20 mouse cellular contexts compared by ENCODE assay signal in the genomic region with DNA sequence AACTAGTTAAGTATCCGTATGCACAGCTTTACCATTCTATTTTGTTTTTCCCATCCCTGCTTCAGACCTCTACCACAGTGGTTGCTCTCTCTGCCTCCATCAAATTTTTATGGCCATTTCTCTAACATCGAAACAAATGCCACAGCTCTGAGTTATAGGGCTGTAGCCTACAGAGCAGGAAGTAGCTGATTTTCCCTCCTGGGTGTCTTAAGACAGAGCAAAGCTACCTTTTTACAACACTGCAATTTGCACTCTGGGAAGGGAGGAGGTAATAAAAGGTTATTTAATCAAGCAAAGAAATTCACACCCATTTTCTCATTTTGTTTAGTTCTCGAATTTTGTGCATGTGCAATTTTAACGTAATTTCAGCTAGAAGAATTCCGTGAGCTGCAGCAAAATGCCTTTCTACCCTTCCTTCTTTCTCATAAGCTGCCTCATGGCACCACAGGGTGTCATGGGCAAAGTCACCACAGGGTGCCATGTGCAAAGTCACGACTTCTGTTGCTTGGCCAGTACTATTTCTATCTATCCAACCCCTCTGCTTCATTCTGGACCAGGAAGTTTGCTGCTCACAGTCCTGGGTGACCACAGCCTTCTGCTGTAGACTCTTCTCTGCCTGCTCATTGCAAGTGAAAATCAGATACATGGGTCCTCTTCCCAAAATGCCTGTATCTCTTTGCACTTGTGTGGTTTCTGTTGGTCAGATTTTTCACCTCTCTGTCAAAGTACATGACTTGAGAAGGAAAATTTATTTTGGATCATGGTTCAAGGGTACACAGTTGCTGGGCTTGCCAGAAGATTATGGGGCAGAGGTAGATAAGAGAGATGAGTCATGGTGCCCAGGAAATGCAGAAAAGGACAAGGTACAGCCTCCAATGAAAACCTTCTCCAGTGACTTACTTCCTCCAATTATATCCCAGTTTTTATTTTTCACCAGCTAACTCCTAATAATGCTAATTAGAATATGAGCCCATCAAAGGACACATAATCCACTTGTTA.
DNase-seq lines count a peak whose midpoint lies in the region; ATAC-seq and TF ChIP-seq lines count a peak whose summit lies in the region.
"Had no signal": no experiment of that assay in that cellular context is flagged by ENCODE, and none has a peak within 500 bp of the region (broad histone marks: within the 10 kb centered on the region; RNA-seq: fewer than 3 reads in every experiment).

No protein-coding gene starts in this region.

- no peak overlapping the region for H3K27ac ChIP-seq in liver, adult 2 months (replicated peaks; ENCODE audit: insufficient read depth, low read depth, low read length)
- no peak overlapping the region for H3K27ac ChIP-seq in liver, postnatal 0 days (ENCODE audit: low read depth)
- peak overlapping the region; percentile 55; the same call in 1 of the 2 replicates for H3K27ac ChIP-seq in intestine, embryonic 15.5 days
- H3K27ac ChIP-seq in limb, embryonic 14.5 days (replicated peaks; ENCODE audit: low read depth, low read length) = no peak overlapping the region
- H3K27ac ChIP-seq: embryonic facial prominence, embryonic 10.5 days; forebrain, embryonic 13.5 days; heart, embryonic 13.5 days; hindbrain, embryonic 15.5 days had no signal

- no peaks in the 10 kb centered on the region for H3K9me3 ChIP-seq in liver, postnatal 0 days (ENCODE audit: low read length)
- no peaks in the 10 kb centered on the region for H3K9me3 ChIP-seq in intestine, embryonic 15.5 days
- H3K9me3 ChIP-seq in limb, embryonic 14.5 days (ENCODE audit: control insufficient read depth, low read length) = no peaks in the 10 kb centered on the region
- H3K9me3 ChIP-seq: embryonic facial prominence, embryonic 10.5 days; forebrain, embryonic 13.5 days; hindbrain, embryonic 15.5 days had no signal

- peaks cover 20% of the 10 kb centered on the region; the same call in 1 of the 2 replicates for H3K79me2 ChIP-seq in liver, adult 2 months (ENCODE audit: control insufficient read depth, insufficient read depth, low read length)

- TF ChIP-seq CTCF in liver, adult 2 months (IDR thresholded peaks at IDR 0.05; ENCODE audit: low read depth, low read length) = no peak
- no peak for TF ChIP-seq CTCF in liver, postnatal 0 days (IDR thresholded peaks at IDR 0.05; ENCODE audit: low read depth)
- TF ChIP-seq CTCF in lung, adult 2 months (IDR thresholded peaks at IDR 0.05; ENCODE audit: insufficient read depth, low read length) = no peak

- H3K4me3 ChIP-seq in liver, adult 2 months (ENCODE audit: insufficient read depth, low read depth, low read length) = no peak overlapping the region
- no peak overlapping the region for H3K4me3 ChIP-seq in liver, postnatal 0 days (ENCODE audit: low read depth, low read length)
- H3K4me3 ChIP-seq in intestine, embryonic 15.5 days (replicated peaks) = no peak overlapping the region
- H3K4me3 ChIP-seq in limb, embryonic 14.5 days (replicated peaks; ENCODE audit: low read length) = no peak overlapping the region
- H3K4me3 ChIP-seq in lung, adult 2 months (replicated peaks; ENCODE audit: extremely low read depth, low read depth, low read length) = no peak overlapping the region
- H3K4me3 ChIP-seq: embryonic facial prominence, embryonic 10.5 days; forebrain, embryonic 13.5 days; heart, embryonic 13.5 days; hindbrain, embryonic 15.5 days had no signal

- TF ChIP-seq POLR2A in liver, adult 2 months (IDR thresholded peaks at IDR 0.05; ENCODE audit: extremely low read depth, insufficient read depth, low read length) = no peak
- no peak for TF ChIP-seq POLR2A in limb, embryonic 14.5 days (IDR thresholded peaks at IDR 0.05; ENCODE audit: borderline replicate concordance, extremely low read depth, insufficient read depth, insufficient read length)
- no peak for TF ChIP-seq POLR2A in lung, adult 2 months (IDR thresholded peaks at IDR 0.05; ENCODE audit: borderline replicate concordance, extremely low read depth, low read depth, low read length)

- no peak for ATAC-seq in liver, postnatal 0 days
- ATAC-seq in intestine, embryonic 15.5 days = peak; percentile 68
- ATAC-seq in limb, embryonic 14.5 days (ENCODE audit: low FRiP score, low read depth) = peak; percentile 30; the same call in 1 of the 2 replicates
- ATAC-seq: activated CD4-positive, CD25-positive, alpha-beta regulatory T cell, adult 4 months; forebrain, embryonic 13.5 days; forebrain, postnatal 0 days; Patski had no signal

- no peak overlapping the region for H3K4me2 ChIP-seq in liver, postnatal 0 days (ENCODE audit: low read depth, low read length)
- no peak overlapping the region for H3K4me2 ChIP-seq in intestine, embryonic 15.5 days (replicated peaks)
- H3K4me2 ChIP-seq in limb, embryonic 14.5 days (replicated peaks; ENCODE audit: low read depth, low read length, severe bottlenecking) = no peak overlapping the region
- H3K4me2 ChIP-seq: forebrain, embryonic 13.5 days; heart, embryonic 13.5 days; hindbrain, embryonic 15.5 days had no signal

- H3K9ac ChIP-seq in liver, adult 2 months (ENCODE audit: low read depth, low read length) = no peak overlapping the region
- no peak overlapping the region for H3K9ac ChIP-seq in liver, postnatal 0 days (replicated peaks)
- no peak overlapping the region for H3K9ac ChIP-seq in intestine, embryonic 15.5 days
- no peak overlapping the region for H3K9ac ChIP-seq in limb, embryonic 14.5 days (ENCODE audit: low read depth, low read length, severe bottlenecking)
- H3K9ac ChIP-seq: forebrain, embryonic 13.5 days; forebrain, postnatal 0 days; heart, embryonic 13.5 days; hindbrain, embryonic 15.5 days had no signal

- WGBS in liver, adult 2 months = 95% methylated on average over 6 of the region's 6 CpGs
- 74% methylated on average over 6 of the region's 6 CpGs for WGBS in liver, postnatal 0 days (ENCODE audit: insufficient replicate concordance)
- WGBS in intestine, embryonic 15.5 days = 64% methylated on average over 6 of the region's 6 CpGs
- 30% methylated on average over 6 of the region's 6 CpGs for WGBS in limb, embryonic 14.5 days
- 88% methylated on average over 6 of the region's 6 CpGs for WGBS in lung, adult 2 months

- no peaks in the 10 kb centered on the region for H3K36me3 ChIP-seq in liver, adult 2 months (ENCODE audit: control insufficient read depth, insufficient read depth, low read length)
- H3K36me3 ChIP-seq in liver, postnatal 0 days (replicated peaks; ENCODE audit: insufficient read depth, low read length) = no peaks in the 10 kb centered on the region
- no peaks in the 10 kb centered on the region for H3K36me3 ChIP-seq in intestine, embryonic 15.5 days
- H3K36me3 ChIP-seq in limb, embryonic 14.5 days (ENCODE audit: control insufficient read depth, insufficient read depth, low read length) = no peaks in the 10 kb centered on the region
- H3K36me3 ChIP-seq: embryonic facial prominence, embryonic 10.5 days; heart, embryonic 13.5 days; hindbrain, embryonic 15.5 days had no signal

- DNase-seq in cerebellum, postnatal 25 days = peak; percentile 52 to 71
- no peak for DNase-seq in cerebellum, adult 11-12 months
- DNase-seq in liver, adult 2 months (ENCODE audit: extremely low read depth, low read depth, low spot score) = peak; percentile 63
- DNase-seq in liver, postnatal 0 days = no peak
- no peak for DNase-seq in limb, embryonic 14.5 days (ENCODE audit: low spot score)
- DNase-seq in lung, adult 2 months = no peak
- no peak for DNase-seq in urinary bladder, adult 18-20 months (ENCODE audit: low spot score in 2 of 2)
- DNase-seq: adrenal gland, adult 8-10 months; cerebellum, adult 18-20 months; forebrain, postnatal 0 days; gastrocnemius, postnatal 14 days; heart, postnatal 36 days had no signal

- H3K27me3 ChIP-seq in liver, adult 2 months (ENCODE audit: control insufficient read depth, insufficient read depth, low read length) = no peaks in the 10 kb centered on the region
- H3K27me3 ChIP-seq in liver, postnatal 0 days (ENCODE audit: insufficient read depth, low read length) = no peaks in the 10 kb centered on the region
- H3K27me3 ChIP-seq in intestine, embryonic 15.5 days (replicated peaks) = no peaks in the 10 kb centered on the region
- H3K27me3 ChIP-seq in limb, embryonic 14.5 days (ENCODE audit: control insufficient read depth, insufficient read depth, low read length) = no peaks in the 10 kb centered on the region; the same call in 1 of the 2 replicates
- H3K27me3 ChIP-seq: CH12.LX; forebrain, embryonic 13.5 days; heart, embryonic 13.5 days; hindbrain, embryonic 15.5 days; Patski had no signal

- no peak for TF ChIP-seq EP300 in liver, postnatal 0 days (IDR thresholded peaks at IDR 0.05; ENCODE audit: low read depth)

- peaks cover 7% of the 10 kb centered on the region for H3K4me1 ChIP-seq in liver, adult 2 months (ENCODE audit: control insufficient read depth, insufficient read depth, low read length)
- 0 out of 2 replicates have a peak, but pooled peaks cover 3% of the 10 kb centered on the region for H3K4me1 ChIP-seq in liver, postnatal 0 days (ENCODE audit: insufficient read depth)
- H3K4me1 ChIP-seq in intestine, embryonic 15.5 days (replicated peaks) = no peaks in the 10 kb centered on the region; the same call in 1 of the 2 replicates
- peaks cover 23% of the 10 kb centered on the region for H3K4me1 ChIP-seq in limb, embryonic 14.5 days (ENCODE audit: control insufficient read depth, insufficient read depth, low read length)
- no peaks in the 10 kb centered on the region for H3K4me1 ChIP-seq in lung, adult 2 months (ENCODE audit: control insufficient read depth, insufficient read depth, low read length)
- H3K4me1 ChIP-seq: hindbrain, embryonic 15.5 days had no signal

Comparison
In these comparisons a context has a peak if more than half of its experiments do, and no peak if none do; other contexts are left out.
1. DNase-seq: peak in cerebellum, postnatal 25 days (2 of 2) and liver, adult 2 months (single experiment); none in cerebellum, adult 11-12 months (single experiment), liver, postnatal 0 days (single experiment), limb, embryonic 14.5 days (single experiment), lung, adult 2 months (single experiment) and urinary bladder, adult 18-20 months (0 of 2).